Mouse (Mus musculus): ENCODE measurements around the gene Cdc26.

Gene Cdc26

DNA sequence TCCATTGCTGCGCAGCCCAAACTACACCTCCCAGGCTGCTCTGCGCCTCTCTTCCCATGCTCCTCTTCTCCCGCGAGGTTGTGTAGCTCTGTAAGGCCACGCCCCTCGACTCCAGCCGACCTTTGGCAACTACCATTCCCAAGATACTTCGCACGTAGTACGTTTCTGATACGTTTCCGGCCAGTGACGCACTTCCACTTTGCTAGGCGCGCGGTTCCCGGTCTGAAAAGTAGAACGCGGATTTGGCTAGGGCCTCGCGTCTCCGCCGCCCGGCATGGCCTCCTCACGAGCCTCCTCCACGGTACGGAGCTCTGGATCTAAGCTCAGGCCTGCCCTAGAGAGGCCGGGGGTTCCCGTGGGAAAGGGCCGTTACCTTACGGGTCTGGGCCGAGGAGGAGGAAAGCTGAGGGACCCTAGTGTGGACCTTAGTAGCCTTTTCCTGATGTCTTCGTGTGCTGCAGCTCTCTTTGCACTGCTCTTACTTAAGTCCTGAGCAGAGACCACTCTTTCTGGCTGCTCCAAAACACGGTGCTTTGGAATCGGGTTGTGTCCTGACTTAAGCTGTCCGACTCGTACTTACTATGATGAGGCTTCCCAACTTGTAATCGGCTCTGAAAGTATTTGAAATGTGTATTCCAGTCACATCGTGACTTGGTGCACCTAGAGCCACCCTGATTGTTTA lies at the start of gene Cdc26, which contains the start of gene Prpf4:
TSS of gene Cdc26 (minus strand) at position 42 of the 682 bp plus-strand sequence.
TSS of gene Prpf4 (plus strand) at position 197 of the 682 bp plus-strand sequence.
- peak; percentile 98 for DNase-seq (ENCODE audit: low spot score)

DNA sequence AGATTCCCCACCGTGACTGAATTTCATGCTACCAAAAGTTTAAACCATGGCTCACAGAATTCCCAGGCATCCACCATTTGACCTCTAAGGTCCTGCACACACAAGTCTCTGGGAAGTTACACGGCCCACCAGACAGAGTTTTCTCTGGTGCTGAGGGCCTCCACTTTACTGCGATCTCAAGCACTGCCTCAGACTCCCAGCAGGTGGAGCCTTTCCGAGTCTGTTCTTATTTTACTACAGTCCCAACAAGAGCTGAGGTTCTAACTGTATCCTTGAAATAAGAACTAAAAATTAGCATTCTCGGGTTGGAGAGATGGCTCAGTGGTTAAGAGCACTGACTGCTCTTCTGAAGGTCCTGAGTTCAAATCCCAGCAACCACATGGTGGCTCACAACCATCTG lies 46.6 kb upstream of the Cdc26 start:
- peak; percentile 68 for DNase-seq (ENCODE audit: low spot score)

DNA sequence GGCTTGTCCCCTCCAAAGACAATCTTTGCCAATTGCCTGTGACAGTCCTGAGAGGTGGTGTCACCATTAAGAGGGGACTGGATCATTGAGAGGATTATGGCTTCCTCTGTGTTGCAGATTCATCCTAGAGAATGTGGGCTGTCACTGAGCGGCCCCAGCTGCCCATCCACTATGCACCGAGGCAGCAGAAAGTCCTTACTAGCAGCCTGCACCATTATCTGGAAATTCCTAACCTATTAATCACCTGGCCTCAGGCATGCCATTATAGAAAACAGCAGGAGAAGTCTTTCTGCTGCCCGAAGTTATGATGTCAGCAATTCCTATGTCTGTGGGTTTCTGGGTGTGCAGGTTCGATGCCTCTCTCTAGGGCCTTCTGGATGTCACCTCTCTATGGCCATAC lies 32.5 kb upstream of the Cdc26 start:
- DNase-seq (ENCODE audit: low spot score): no peak

DNA sequence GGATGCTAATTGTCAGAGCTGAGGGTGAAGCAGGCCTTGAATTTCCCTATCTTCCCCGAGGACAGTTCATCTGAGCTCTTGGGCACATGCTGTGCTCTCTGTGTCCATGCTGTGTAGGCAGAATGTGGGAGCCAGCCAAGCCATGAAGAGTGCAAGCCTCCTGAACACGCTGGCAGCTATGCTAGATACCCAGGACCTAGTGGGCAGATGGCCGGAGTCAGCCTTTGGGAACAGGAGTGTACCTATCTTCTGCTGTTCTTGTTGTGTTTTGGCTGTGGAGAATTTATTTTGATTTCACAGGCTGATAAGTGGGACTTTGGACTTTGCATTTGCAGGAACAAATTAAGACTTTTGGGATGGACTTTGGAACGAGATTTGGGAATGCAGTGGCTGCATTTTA lies 32.1 kb upstream of the Cdc26 start:
- no peak for DNase-seq (ENCODE audit: low spot score)

DNA sequence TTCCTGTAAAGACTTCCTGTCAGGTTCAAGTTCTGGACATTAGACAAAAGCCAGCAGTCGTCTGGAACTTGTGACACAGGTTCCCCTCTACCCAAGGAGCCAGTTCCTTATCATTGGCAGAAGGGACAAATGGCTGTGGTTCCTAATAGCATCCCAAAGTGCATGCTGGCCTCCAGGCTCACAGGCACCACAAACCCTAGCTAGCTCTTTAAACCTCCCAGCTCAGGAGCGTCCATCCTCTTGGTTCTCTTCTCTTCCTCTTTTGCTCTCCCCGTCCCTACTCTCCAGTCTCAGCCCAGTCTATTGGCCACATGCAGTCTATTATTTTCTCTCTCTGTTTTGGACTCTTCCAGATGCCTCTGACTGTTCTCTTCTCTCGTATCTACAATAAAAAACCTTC lies 31.4 kb upstream of the Cdc26 start:
- no peak for DNase-seq (ENCODE audit: low spot score)

DNA sequence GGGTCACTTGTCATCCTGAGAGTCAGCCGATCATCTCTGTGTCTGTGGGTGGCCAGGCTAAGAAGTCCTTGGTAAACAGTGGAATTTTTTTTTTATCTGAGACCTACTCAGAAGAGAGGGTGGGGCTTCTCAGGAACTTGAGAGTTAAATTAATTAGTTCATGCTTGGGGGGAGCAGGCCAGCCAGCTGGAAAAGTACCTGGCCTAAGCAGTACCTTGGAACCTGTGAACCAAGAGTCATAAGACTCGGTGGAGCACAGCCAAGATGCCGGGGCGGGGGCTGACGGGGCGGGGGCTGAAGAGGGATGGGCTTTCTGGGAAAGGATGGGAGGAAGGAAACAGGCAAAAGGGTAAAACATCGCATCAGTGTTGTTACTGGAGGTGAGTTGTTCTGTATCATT lies 29.4 kb upstream of the Cdc26 start:
- DNase-seq (ENCODE audit: low spot score): no peak

DNA sequence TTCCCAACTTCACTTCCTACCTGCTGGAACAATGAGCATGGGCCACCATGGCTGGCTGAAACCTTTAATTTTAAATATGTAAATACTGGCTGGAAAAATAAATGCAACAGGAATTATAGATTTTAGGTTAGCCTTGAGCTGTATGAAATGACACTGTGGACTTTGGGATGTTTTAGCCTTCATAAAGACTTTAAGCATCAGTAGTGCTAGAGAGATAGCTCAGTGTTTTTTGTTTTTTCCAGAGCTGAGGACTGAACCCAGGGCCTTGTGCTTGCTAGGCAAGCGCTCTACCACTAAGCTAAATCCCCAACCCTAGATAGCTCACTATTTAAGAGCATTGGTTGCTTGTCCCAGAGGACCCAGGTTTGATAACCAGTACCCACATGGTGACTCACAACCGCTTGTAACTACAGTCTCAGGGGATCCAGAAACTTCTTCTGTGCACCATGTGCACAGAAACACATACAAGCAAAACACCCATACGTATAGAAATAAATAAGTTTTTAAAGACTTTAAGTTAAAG lies 28.9 kb upstream of the Cdc26 start:
- no peak for DNase-seq (ENCODE audit: low spot score)

DNA sequence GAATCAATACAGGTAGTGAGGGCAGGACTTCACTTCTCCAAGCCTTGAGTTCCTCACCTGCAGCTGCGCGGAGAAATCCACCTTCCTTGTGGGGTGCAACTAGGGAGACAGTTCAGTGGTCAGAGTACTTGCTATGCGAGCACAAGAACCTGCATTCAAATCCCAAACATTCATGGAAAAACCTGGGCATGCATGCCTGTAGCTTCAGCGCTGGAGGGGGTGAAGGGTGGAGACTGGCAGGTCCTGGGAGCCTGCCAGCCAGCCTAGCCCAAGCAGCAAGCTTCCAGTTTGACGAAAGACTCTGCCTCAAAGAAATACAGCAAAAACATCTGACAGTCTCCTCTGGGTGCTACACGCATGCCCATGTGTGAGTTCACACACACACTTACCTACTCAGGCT lies 26.6 kb upstream of the Cdc26 start, which contains the start of gene Rnf183:
TSS of gene Rnf183 (minus strand) at position 172 of the 400 bp plus-strand sequence.
- DNase-seq (ENCODE audit: low spot score): no peak

DNA sequence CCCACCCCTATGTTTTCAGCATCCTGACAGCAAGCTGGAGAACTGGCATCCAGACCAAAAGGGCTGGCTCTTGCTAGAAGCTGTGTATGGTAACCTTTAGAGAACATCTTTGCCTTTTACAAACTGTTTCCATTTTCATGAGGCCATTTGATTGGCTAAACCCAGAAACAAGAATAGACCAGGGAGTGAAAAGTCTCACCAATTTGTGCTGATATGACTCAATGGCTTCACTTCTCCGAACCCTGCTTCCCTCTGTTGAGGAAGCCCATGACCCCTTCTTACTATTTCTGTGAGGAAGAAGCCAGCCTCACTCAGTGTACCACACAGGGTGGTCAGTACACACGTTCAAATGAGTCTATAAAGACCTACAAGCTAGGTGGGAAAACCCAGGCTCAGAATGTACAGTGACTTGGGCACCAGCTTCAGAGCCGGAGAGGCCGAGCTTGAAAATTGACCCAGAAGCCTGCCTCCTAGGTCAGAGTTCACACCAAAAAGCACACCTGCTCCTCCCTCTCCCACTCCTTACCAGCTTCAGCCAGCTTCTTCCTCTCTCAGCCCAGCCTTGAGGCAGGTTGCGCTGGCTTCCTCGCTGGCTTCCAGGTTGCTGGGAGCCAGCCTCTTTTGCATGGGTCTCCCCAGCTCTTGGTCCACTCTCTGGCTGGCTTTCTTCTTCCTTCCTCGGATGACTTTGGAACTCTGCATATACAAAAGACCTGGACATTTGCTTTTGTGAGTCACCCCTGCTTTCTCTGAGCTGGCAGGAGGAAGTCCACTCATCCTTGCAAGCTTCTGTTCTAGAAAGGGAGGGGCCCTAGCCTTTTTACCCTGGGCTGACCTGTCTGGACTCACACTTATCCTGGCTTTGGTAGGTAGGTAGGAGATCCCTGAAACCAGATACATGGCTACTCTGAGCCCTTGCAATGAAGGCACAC lies 25.8 kb upstream of the Cdc26 start:
- DNase-seq (ENCODE audit: low spot score): no peak

DNA sequence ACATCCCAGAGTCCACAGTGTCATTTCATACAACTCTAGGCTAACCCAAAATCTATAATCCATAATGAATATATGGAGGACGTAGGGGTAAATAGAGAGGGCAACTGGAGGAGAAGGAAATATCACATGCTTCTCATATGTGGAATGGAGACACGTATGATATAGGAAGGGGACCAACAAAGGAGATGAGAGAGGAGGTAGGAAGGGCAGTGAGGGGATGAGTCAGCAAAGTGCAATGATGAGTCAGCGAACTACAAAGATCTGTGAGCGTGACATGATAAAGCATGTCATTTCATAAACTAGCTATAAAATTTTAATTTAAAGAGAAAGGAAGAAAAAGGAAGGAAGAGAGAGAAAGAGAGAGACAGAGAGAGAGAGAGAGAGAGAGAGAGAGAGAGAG lies 23.1 kb upstream of the Cdc26 start:
- DNase-seq (ENCODE audit: low spot score): no peak

DNA sequence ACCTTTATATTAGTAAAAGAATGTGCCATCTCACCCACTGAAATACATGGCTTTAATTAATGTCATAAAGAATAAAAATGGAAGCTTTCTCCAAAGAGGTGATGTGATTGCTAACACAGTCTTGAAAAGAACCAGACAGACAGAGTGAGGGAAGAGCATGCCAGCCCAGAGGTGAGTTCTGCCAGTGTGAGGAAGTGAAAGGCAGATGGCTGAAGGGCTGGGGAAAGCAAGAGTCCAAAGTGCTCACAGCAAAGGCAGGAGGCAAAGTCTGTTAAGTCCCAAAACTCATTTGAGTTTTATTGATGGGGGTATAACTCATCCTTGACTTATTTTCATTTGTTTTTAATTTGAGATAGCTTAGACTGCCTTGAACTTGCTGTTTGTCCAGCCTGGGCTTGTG lies 22.2 kb upstream of the Cdc26 start:
- DNase-seq (ENCODE audit: low spot score): no peak

DNA sequence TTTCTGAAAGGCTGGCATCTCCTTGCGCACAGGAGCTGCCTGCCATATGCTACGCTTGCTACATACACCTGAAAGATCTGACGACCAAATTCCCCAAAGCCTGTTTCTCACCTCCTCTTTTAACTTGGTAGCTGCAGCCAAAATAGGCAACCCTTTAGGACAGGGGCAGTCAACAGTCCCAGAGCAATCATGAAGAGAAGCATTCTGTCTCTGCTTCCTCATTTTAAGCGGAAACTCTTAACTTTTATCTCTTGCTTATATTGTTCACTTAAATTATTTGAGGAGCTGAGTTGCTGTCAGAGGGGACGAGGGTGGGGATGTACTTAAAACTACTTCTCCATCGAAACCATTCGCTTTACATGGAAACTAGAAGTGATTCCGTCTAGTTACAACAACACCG lies 21.2 kb upstream of the Cdc26 start:
- DNase-seq (ENCODE audit: low spot score): no peak

DNA sequence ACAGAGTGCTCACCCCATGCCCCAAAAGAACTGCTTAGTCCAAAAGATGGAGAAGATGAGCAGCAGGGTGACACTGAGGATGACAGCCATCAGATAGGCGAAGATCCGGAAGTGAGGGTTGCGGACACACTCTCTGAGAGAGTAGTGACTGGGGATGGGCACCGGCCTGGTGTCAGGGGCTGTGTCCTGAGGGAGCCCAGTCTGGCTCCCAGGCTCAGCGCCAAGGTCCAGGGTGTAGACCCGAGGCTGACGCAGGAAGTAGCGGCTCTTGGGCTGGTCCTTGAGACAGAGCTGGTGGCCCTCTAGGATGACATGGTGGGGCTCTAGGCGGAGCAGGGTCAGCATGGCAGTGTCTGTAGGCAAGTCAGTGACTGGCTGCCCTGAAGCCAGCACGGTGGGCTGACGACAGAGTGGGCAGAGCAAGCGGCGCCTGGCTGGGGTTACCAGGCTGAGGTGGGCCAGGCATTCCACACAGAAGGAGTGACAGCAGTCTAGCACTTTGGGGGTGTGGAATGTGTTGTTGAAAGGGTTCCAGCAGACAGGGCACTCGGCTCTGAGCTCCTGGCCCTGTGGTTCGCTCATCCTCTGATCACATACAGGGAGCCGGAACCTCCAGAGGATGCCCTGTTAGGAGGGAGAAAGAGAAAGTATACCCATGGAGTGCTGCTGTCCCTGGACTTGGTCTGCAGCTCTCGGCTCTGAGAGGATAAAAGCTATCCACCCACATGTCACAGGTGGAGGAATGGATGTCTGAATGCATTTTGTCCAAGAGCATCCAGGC lies 19.7 kb upstream of the Cdc26 start:
- DNase-seq (ENCODE audit: low spot score): peak; percentile 53

DNA sequence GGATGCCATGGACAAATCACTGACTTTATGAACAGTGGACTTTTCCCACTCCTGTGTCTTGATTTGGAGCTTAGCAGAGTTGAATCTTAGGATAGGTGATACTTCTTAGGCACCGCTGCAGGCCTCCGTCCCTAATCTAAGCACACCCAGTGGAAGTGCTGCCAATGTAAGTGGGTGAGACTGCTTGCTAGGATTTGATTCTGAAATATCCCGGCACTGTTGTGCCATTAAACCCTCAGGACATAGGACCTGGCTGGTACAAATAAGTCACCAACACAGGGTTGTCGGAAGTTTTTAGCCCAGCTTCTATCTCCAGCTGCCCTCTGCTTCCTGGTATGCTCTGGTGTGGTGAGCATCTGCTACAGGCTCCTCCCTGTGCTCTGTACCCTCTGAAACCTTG lies 17.4 kb upstream of the Cdc26 start:
- no peak for DNase-seq (ENCODE audit: low spot score)

DNA sequence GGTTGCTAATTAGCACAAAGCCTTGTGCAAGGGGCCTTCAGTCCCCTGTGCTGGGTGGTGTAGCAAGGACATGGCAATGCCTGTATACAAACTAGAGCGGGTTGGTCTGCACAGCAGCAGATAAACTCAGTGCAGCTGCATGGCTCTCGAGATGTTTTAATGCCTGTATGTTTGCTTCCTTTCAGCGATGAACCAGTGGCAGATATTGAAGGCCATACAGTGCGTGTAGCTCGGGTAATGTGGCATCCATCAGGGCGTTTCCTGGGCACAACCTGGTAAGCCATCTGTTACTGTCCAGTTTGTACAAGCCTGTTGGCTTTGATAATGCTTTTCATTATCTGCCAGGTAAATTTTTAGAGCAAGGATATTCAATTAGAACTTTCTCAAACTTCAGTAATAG lies 10.6 kb upstream of the Cdc26 start:
- DNase-seq (ENCODE audit: low spot score): no peak

DNA sequence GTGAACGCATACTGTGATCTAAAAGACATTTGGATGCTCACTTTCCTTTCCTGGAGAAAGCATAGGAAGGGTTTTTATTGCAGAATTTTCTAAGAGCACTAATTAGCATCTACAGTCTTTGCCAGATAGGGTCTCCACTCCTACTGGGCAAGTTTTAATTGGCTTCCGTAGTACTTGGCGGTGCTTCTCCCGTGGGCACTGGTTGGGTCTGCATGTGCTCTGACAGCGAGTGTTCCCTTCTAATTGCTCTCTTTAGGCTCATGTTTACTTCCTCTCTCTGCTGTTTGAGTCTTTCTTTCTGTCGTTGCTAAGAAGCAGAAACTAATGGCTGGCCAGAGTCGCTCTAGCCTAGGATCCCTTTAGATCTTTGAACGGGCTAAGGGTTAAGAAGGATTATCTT lies 10.0 kb upstream of the Cdc26 start:
- no peak for DNase-seq (ENCODE audit: low spot score)

DNA sequence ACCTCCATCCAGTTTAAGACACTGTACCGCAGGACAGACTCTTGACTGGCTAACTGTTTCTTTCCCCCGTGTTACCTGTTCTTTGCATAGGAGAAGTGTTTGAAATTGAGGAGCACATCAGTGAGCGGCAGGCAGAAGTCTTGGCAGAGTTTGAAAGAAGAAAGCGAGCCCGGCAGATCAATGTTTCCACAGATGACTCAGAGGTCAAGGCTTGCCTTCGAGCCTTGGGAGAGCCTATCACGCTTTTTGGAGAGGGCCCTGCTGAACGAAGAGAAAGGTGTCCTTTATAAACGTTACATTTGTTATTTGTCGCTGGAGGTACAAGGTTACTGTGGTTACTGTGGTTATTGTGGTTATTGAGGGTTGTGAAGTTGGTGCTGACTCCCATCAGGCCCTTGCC lies 3.2 kb upstream of the Cdc26 start:
- DNase-seq (ENCODE audit: low spot score): no peak

DNA sequence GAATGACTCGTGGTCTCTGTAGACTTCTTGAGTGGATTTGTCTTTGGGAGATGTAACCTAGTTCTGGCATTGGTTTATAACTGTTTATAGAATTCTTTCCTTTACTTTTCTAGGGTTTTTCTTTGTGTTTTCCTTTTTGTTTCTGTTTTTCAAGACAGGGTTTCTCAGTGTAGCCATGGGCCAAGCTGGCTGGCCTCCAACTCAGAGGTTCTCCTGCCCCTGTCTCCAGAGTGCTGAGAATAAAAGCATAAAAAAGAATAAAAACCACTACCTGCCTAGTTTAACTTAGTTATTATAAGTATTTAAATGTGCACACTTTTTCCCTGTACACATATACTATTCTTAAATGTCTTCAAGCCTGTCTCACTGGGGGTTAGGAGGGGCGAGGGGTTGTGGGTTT lies 1.9 kb upstream of the Cdc26 start:
- DNase-seq (ENCODE audit: low spot score): no peak

DNA sequence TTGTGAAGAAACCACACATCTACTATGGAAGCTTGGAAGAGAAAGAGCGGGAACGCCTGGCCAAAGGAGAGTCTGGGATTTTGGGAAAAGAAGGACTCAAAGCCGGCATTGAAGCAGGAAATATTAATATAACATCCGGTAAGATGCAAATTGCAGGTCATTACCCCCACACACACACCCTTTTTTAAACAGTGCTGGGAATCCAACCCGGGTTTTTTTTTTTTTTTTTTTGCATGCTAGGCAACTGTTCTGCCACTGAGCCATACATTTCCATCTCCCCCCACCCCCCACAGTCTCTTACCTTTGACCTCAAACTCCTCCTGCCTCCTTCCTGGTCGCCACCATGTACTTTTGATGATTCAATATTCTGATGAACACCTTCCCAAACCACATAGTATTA lies 1.2 kb upstream of the Cdc26 start:
- no peak for DNase-seq (ENCODE audit: low spot score)

DNA sequence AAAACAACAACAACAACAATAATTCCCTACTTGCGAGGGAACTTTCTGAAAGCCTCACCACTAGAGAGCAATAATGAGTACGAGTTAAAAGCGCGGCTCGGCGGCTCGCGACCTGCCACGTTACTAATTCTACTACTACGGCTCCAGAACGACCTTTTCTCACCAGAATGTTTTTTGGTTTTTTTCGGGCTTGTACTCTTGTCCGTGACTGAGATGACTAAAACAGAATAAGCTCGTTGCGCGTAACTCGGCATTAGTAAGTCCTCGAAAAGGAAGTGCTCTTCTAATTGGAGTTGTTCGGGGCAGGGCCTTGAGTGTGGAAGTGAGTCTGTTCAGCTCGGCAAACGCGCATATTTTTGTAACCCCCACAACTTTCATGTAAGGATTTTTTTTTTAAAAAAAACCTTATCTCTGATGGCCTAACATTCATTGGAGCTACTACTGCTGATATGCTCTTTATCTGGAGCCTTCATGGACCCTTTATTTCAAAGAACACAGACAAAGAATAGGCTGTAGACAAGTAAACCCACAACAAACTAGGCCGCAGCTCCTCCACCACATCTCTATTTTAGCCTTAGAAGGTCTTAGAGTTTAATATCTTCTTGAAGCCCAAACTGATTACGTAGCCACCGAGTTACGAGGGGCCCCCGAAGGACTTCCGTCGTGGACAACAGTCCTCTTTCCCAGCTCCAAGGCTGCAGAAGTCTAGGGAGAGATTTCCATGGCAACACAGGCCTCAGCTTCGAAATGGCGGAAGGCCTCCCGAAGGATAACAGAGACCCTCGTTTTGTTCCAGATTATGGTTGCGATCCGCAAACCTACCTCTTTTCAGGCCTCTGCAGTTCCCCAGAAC lies 486 bp downstream of the Cdc26 start:
- DNase-seq (ENCODE audit: low spot score): peak; percentile 50

DNA sequence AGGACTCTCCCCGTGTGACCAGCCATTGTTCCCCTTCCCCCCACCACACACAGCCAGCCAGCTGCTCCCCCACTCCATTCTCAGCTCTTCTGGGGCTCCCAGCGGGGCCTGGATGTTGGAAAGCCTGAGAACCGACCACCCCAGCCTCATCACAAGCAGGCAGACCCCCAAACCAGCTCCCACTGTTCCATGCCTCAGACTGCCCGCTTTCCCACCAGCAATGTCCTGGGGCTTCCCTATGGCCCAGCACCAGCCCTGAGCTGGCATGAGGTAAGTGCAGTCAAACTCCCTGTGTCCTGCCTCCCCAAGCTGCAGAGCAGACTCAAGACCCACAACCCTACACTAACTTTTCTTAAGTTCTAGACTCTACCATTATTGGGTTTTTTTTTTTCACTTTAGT lies 2.3 kb downstream of the Cdc26 start:
- no peak for DNase-seq (ENCODE audit: low spot score)
